Mouse (Mus musculus): ENCODE results near the gene Tmcc2. TPM values are rescaled to one million over a fixed set of nuclear protein-coding genes. Genes with fewer than 3 reads are reported as not detected.

The Tmcc2 gene
- polyA plus RNA-seq, 1 experiment from 2014 or later, result 2.2 TPM

- Histone ChIP-seq H3K27me3 (replicated peaks; ENCODE audit: control insufficient read depth, insufficient read depth, low read length) (peaks cover 13% of the 10 kb centered on the region; the same call in 1 of the 2 replicates), H3K27ac (ENCODE audit: low read depth, low read length) (no peak overlapping the region), H3K9me3 (ENCODE audit: control insufficient read depth) (0 out of 2 replicates have a peak, but pooled peaks cover 5% of the 10 kb centered on the region), H3K4me1 (replicated peaks; ENCODE audit: control insufficient read depth, insufficient read depth, low read length) (no peaks in the 10 kb centered on the region), H3K4me3 (ENCODE audit: low read depth, low read length) (no peak overlapping the region), H3K4me2 (replicated peaks; ENCODE audit: low read depth) (no peak overlapping the region), H3K36me3 (ENCODE audit: control insufficient read depth, insufficient read depth) (no peaks in the 10 kb centered on the region), H3K9ac (ENCODE audit: low read depth, low read length) (no peak overlapping the region)
- TF ChIP-seq CTCF (IDR thresholded peaks at IDR 0.05; ENCODE audit: low read depth), result no peak
- no peak for ATAC-seq
- WGBS, result 53% methylated on average over 2 of the region's 2 CpGs
These were observed 5.6 kb upstream of the Tmcc2 start for GRCm38 (mm10) chr1:132396705-132397104.

- ATAC-seq, result no peak
- Histone ChIP-seq H3K4me3 (ENCODE audit: low read depth, low read length) (no peak overlapping the region), H3K9ac (ENCODE audit: low read depth, low read length) (no peak overlapping the region), H3K9me3 (ENCODE audit: control insufficient read depth) (no peaks in the 10 kb centered on the region), H3K4me2 (replicated peaks; ENCODE audit: low read depth) (no peak overlapping the region), H3K27ac (ENCODE audit: low read depth, low read length) (no peak overlapping the region), H3K4me1 (replicated peaks; ENCODE audit: control insufficient read depth, insufficient read depth, low read length) (no peaks in the 10 kb centered on the region), H3K36me3 (ENCODE audit: control insufficient read depth, insufficient read depth) (no peaks in the 10 kb centered on the region), H3K27me3 (replicated peaks; ENCODE audit: control insufficient read depth, insufficient read depth, low read length) (peaks cover 23% of the 10 kb centered on the region; the same call in 1 of the 2 replicates)
- no peak for TF ChIP-seq CTCF (IDR thresholded peaks at IDR 0.05; ENCODE audit: low read depth)
- WGBS, result 76% methylated on average over 5 of the region's 5 CpGs
These were observed 1.8 kb upstream of the Tmcc2 start for GRCm38 (mm10) chr1:132392872-132393271.

GRCm38 (mm10) chr1:132391580-132392022, 520 bp upstream of the Tmcc2 start:
- no peak for TF ChIP-seq CTCF (IDR thresholded peaks at IDR 0.05; ENCODE audit: low read depth)
- ATAC-seq, result peak; percentile 74; the same call in 1 of the 2 replicates
- H3K4me2 ChIP-seq (replicated peaks; ENCODE audit: low read depth), result peak overlapping the region; percentile 80

GRCm38 (mm10) chr1:132389886-132390585, 1.0 kb downstream of the Tmcc2 start:
- H3K4me2 ChIP-seq (replicated peaks; ENCODE audit: low read depth), result peak overlapping the region; percentile 80
- WGBS, result 30% methylated on average over 15 of the region's 15 CpGs
- H3K27ac ChIP-seq (ENCODE audit: low read depth, low read length), result no peak overlapping the region
- no peak for ATAC-seq
- no peaks in the 10 kb centered on the region for H3K9me3 ChIP-seq (ENCODE audit: control insufficient read depth)
- H3K36me3 ChIP-seq (ENCODE audit: control insufficient read depth, insufficient read depth), result no peaks in the 10 kb centered on the region
- H3K27me3 ChIP-seq (replicated peaks; ENCODE audit: control insufficient read depth, insufficient read depth, low read length), result peaks cover 23% of the 10 kb centered on the region; the same call in 1 of the 2 replicates
- peak overlapping the region; percentile 61 for H3K4me3 ChIP-seq (ENCODE audit: low read depth, low read length)
- H3K4me1 ChIP-seq (replicated peaks; ENCODE audit: control insufficient read depth, insufficient read depth, low read length), result no peaks in the 10 kb centered on the region
- TF ChIP-seq CTCF (IDR thresholded peaks at IDR 0.05; ENCODE audit: low read depth), result peak; percentile 64
- peak overlapping the region; percentile 31 for H3K9ac ChIP-seq (ENCODE audit: low read depth, low read length)

More at GRCm38 (mm10) chr1:132391580-132392022, 520 bp upstream of the Tmcc2 start:
- Histone ChIP-seq H3K9me3 (ENCODE audit: control insufficient read depth) (no peaks in the 10 kb centered on the region), H3K27me3 (replicated peaks; ENCODE audit: control insufficient read depth, insufficient read depth, low read length) (peaks cover 23% of the 10 kb centered on the region; the same call in 1 of the 2 replicates), H3K4me1 (replicated peaks; ENCODE audit: control insufficient read depth, insufficient read depth, low read length) (no peaks in the 10 kb centered on the region), H3K27ac (ENCODE audit: low read depth, low read length) (peak overlapping the region; percentile 41; the same call in 1 of the 2 replicates), H3K36me3 (ENCODE audit: control insufficient read depth, insufficient read depth) (no peaks in the 10 kb centered on the region), H3K9ac (ENCODE audit: low read depth, low read length) (peak overlapping the region; percentile 66), H3K4me3 (ENCODE audit: low read depth, low read length) (peak overlapping the region; percentile 61)
- WGBS, result 3% methylated on average over 32 of the region's 54 CpGs

GRCm38 (mm10) chr1:132388813-132389803, 2.0 kb downstream of the Tmcc2 start:
- Histone ChIP-seq H3K27me3 (replicated peaks; ENCODE audit: control insufficient read depth, insufficient read depth, low read length) (peaks cover 23% of the 10 kb centered on the region; the same call in 1 of the 2 replicates), H3K4me3 (ENCODE audit: low read depth, low read length) (no peak overlapping the region), H3K36me3 (ENCODE audit: control insufficient read depth, insufficient read depth) (no peaks in the 10 kb centered on the region), H3K9ac (ENCODE audit: low read depth, low read length) (no peak overlapping the region), H3K27ac (ENCODE audit: low read depth, low read length) (peak overlapping the region; percentile 41; the same call in 1 of the 2 replicates), H3K4me2 (replicated peaks; ENCODE audit: low read depth) (peak overlapping the region; percentile 80), H3K9me3 (ENCODE audit: control insufficient read depth) (no peaks in the 10 kb centered on the region), H3K4me1 (replicated peaks; ENCODE audit: control insufficient read depth, insufficient read depth, low read length) (no peaks in the 10 kb centered on the region)
- ATAC-seq, result no peak
- no peak for TF ChIP-seq CTCF (IDR thresholded peaks at IDR 0.05; ENCODE audit: low read depth)
- WGBS, result 48% methylated on average over 8 of the region's 8 CpGs

- WGBS, result 35% methylated on average over 4 of the region's 4 CpGs
- Histone ChIP-seq H3K36me3 (ENCODE audit: control insufficient read depth, insufficient read depth) (no peaks in the 10 kb centered on the region), H3K9me3 (ENCODE audit: control insufficient read depth) (no peaks in the 10 kb centered on the region), H3K4me2 (replicated peaks; ENCODE audit: low read depth) (0 out of 2 replicates have a peak overlapping the region, but pooled peaks have one; percentile 40), H3K4me1 (replicated peaks; ENCODE audit: control insufficient read depth, insufficient read depth, low read length) (no peaks in the 10 kb centered on the region), H3K9ac (ENCODE audit: low read depth, low read length) (no peak overlapping the region), H3K4me3 (ENCODE audit: low read depth, low read length) (no peak overlapping the region), H3K27ac (ENCODE audit: low read depth, low read length) (peak overlapping the region; percentile 41), H3K27me3 (replicated peaks; ENCODE audit: control insufficient read depth, insufficient read depth, low read length) (peaks cover 19% of the 10 kb centered on the region; the same call in 1 of the 2 replicates)
- ATAC-seq, result no peak
- TF ChIP-seq CTCF (IDR thresholded peaks at IDR 0.05; ENCODE audit: low read depth), result no peak
These were observed 3.1 kb downstream of the Tmcc2 start for GRCm38 (mm10) chr1:132387943-132388342.
